In the genomic region with DNA sequence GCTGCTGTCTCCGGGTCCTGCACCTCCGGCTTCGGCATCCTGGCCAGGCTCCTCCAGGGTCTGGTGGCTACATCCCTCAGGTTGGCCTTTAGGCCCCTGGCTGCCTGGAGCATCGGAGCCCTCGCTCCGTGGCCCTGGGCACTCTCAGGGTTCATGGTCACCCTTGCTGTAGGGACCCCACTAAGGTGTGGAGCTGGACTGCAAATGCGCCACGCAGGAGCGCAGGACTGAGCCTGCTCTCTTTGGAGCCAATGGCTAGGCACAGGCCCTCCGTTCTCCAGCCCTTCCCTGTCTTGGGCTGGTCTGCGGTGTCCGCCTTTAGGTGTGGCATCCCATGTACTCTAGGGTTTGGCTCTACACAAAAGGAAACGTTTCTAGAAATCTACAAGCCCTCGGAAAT, we compare ENCODE assay signal across 24 mouse cellular contexts. TPM values are rescaled to one million over a fixed set of nuclear protein-coding genes. Genes with fewer than 3 reads are reported as not detected.
DNase-seq lines count a peak whose midpoint lies in the region; ATAC-seq and TF ChIP-seq lines count a peak whose summit lies in the region.
"Had no signal": no experiment of that assay in that cellular context is flagged by ENCODE, and none has a peak within 500 bp of the region (broad histone marks: within the 10 kb centered on the region; RNA-seq: fewer than 3 reads in every experiment).

Ankdd1b (minus strand) TSS at position 242 of the 400 bp plus-strand sequence.

- no peak for DNase-seq in intestine, embryonic 14.5 days (ENCODE audit: low spot score)
- no peak for DNase-seq in lung, adult 18-20 months
- DNase-seq: adrenal gland, postnatal 10 days; adrenal gland, postnatal 36 days; B cell, adult 2 months; cerebellum, adult 18-20 months; cerebellum, adult 9-10 months; cerebellum, postnatal 14 days; gastrocnemius, postnatal 25 days; heart, adult 2 months had no signal

- no peak within 1 kb of the TSS for H3K9ac ChIP-seq in intestine, embryonic 14.5 days (ENCODE audit: low read length)
- H3K9ac ChIP-seq in intestine, postnatal 0 days (ENCODE audit: low read depth, low read length) = no peak within 1 kb of the TSS
- H3K9ac ChIP-seq in lung, embryonic 16.5 days (ENCODE audit: low read length) = no peak within 1 kb of the TSS
- H3K9ac ChIP-seq in stomach, embryonic 14.5 days (replicated peaks; ENCODE audit: low read depth, low read length) = no peak within 1 kb of the TSS
- no peak within 1 kb of the TSS for H3K9ac ChIP-seq in stomach, embryonic 16.5 days (ENCODE audit: low read length)
- no peak within 1 kb of the TSS for H3K9ac ChIP-seq in forebrain, embryonic 13.5 days
- H3K9ac ChIP-seq: hindbrain, embryonic 12.5 days; hindbrain, embryonic 15.5 days had no signal

- H3K36me3 ChIP-seq in intestine, embryonic 14.5 days (ENCODE audit: control insufficient read depth, insufficient read depth, low read length) = no peaks in the 10 kb centered on the region
- no peaks in the 10 kb centered on the region for H3K36me3 ChIP-seq in intestine, postnatal 0 days (ENCODE audit: control insufficient read depth, insufficient read depth)
- H3K36me3 ChIP-seq in lung, embryonic 16.5 days (ENCODE audit: control insufficient read depth, insufficient read depth, low read length) = no peaks in the 10 kb centered on the region
- H3K36me3 ChIP-seq in stomach, embryonic 14.5 days (ENCODE audit: control insufficient read depth, insufficient read depth, low read length) = no peaks in the 10 kb centered on the region
- no peaks in the 10 kb centered on the region for H3K36me3 ChIP-seq in stomach, embryonic 16.5 days (ENCODE audit: control insufficient read depth, insufficient read depth, low read length)
- H3K36me3 ChIP-seq in forebrain, embryonic 13.5 days (ENCODE audit: poor library complexity, severe bottlenecking) = no peaks in the 10 kb centered on the region
- H3K36me3 ChIP-seq: forebrain, embryonic 10.5 days; G1E; hindbrain, embryonic 12.5 days; hindbrain, embryonic 15.5 days had no signal

- 84% methylated on average over 14 of the region's 14 CpGs for WGBS in intestine, embryonic 14.5 days
- WGBS in intestine, postnatal 0 days = 79% methylated on average over 14 of the region's 14 CpGs
- 77% methylated on average over 14 of the region's 14 CpGs for WGBS in lung, embryonic 16.5 days
- 80% methylated on average over 14 of the region's 14 CpGs for WGBS in stomach, embryonic 14.5 days
- WGBS in stomach, embryonic 16.5 days = 77% methylated on average over 14 of the region's 14 CpGs
- 89% methylated on average over 14 of the region's 14 CpGs for WGBS in forebrain, embryonic 13.5 days

- 0 out of 2 replicates have a peak, but pooled peaks cover 5% of the 10 kb centered on the region for H3K4me1 ChIP-seq in intestine, embryonic 14.5 days (replicated peaks; ENCODE audit: control insufficient read depth, insufficient read depth, low read length)
- no peaks in the 10 kb centered on the region for H3K4me1 ChIP-seq in intestine, postnatal 0 days (replicated peaks; ENCODE audit: control insufficient read depth, insufficient read depth, low read length)
- no peaks in the 10 kb centered on the region; the same call in 1 of the 2 replicates for H3K4me1 ChIP-seq in lung, embryonic 16.5 days (replicated peaks; ENCODE audit: control insufficient read depth, insufficient read depth, low read length)
- H3K4me1 ChIP-seq in stomach, embryonic 14.5 days (ENCODE audit: control insufficient read depth, insufficient read depth, low read length) = no peaks in the 10 kb centered on the region
- H3K4me1 ChIP-seq in stomach, embryonic 16.5 days (ENCODE audit: control insufficient read depth, insufficient read depth, low read length) = 0 out of 2 replicates have a peak, but pooled peaks cover 3% of the 10 kb centered on the region
- no peaks in the 10 kb centered on the region for H3K4me1 ChIP-seq in forebrain, embryonic 13.5 days
- H3K4me1 ChIP-seq: forebrain, embryonic 10.5 days; hindbrain, embryonic 12.5 days; hindbrain, embryonic 15.5 days had no signal

- H3K9me3 ChIP-seq in intestine, embryonic 14.5 days (ENCODE audit: control insufficient read depth, low read length) = no peaks in the 10 kb centered on the region
- H3K9me3 ChIP-seq in intestine, postnatal 0 days (ENCODE audit: control insufficient read depth) = no peaks in the 10 kb centered on the region
- no peaks in the 10 kb centered on the region for H3K9me3 ChIP-seq in lung, embryonic 16.5 days (ENCODE audit: control insufficient read depth, low read length)
- no peaks in the 10 kb centered on the region for H3K9me3 ChIP-seq in stomach, embryonic 14.5 days (ENCODE audit: control insufficient read depth, low read depth, low read length)
- no peaks in the 10 kb centered on the region for H3K9me3 ChIP-seq in stomach, embryonic 16.5 days (replicated peaks; ENCODE audit: control insufficient read depth, low read length)
- no peaks in the 10 kb centered on the region for H3K9me3 ChIP-seq in forebrain, embryonic 13.5 days (replicated peaks)
- H3K9me3 ChIP-seq: forebrain, embryonic 10.5 days; G1E; hindbrain, embryonic 12.5 days; hindbrain, embryonic 15.5 days had no signal

- TF ChIP-seq CTCF in intestine, postnatal 0 days (IDR thresholded peaks at IDR 0.05; ENCODE audit: low read depth) = no peak

- H3K27me3 ChIP-seq in intestine, embryonic 14.5 days (replicated peaks; ENCODE audit: control insufficient read depth, insufficient read depth, low read length) = no peaks in the 10 kb centered on the region
- H3K27me3 ChIP-seq in intestine, postnatal 0 days (replicated peaks; ENCODE audit: control insufficient read depth, insufficient read depth, low read length) = no peaks in the 10 kb centered on the region
- H3K27me3 ChIP-seq in lung, embryonic 16.5 days (ENCODE audit: control insufficient read depth, insufficient read depth, low read depth, low read length) = no peaks in the 10 kb centered on the region
- H3K27me3 ChIP-seq in stomach, embryonic 14.5 days (ENCODE audit: control insufficient read depth, insufficient read depth, low read length) = no peaks in the 10 kb centered on the region
- no peaks in the 10 kb centered on the region for H3K27me3 ChIP-seq in stomach, embryonic 16.5 days (ENCODE audit: control insufficient read depth, insufficient read depth, low read length)
- H3K27me3 ChIP-seq in forebrain, embryonic 13.5 days = no peaks in the 10 kb centered on the region
- H3K27me3 ChIP-seq: CH12.LX; hindbrain, embryonic 12.5 days; hindbrain, embryonic 15.5 days had no signal

- 0 out of 2 replicates have a peak, but pooled peaks have one; percentile 36 for ATAC-seq in intestine, embryonic 14.5 days (replicated peaks; ENCODE audit: low FRiP score, low TSS enrichment, low read depth)
- ATAC-seq in intestine, postnatal 0 days = no peak
- no peak; the same call in 1 of the 2 replicates for ATAC-seq in lung, embryonic 16.5 days (ENCODE audit: low read depth)
- no peak for ATAC-seq in stomach, embryonic 14.5 days (ENCODE audit: insufficient number of reproducible peaks, insufficient read depth, low FRiP score, low read depth)
- ATAC-seq in stomach, embryonic 16.5 days (ENCODE audit: insufficient read depth, low FRiP score) = peak; percentile 62; the same call in 1 of the 2 replicates
- no peak for ATAC-seq in forebrain, embryonic 13.5 days
- ATAC-seq: forebrain, embryonic 14.5 days; Patski had no signal

- H3K4me2 ChIP-seq in intestine, embryonic 14.5 days (ENCODE audit: low read length) = no peak within 1 kb of the TSS
- no peak within 1 kb of the TSS for H3K4me2 ChIP-seq in intestine, postnatal 0 days (replicated peaks; ENCODE audit: low read depth)
- H3K4me2 ChIP-seq in lung, embryonic 16.5 days (ENCODE audit: low read depth, low read length) = no peak within 1 kb of the TSS
- no peak within 1 kb of the TSS for H3K4me2 ChIP-seq in stomach, embryonic 14.5 days (replicated peaks; ENCODE audit: low read depth, low read length)
- H3K4me2 ChIP-seq in stomach, embryonic 16.5 days (ENCODE audit: low read depth, low read length) = no peak within 1 kb of the TSS
- H3K4me2 ChIP-seq in forebrain, embryonic 13.5 days = no peak within 1 kb of the TSS
- H3K4me2 ChIP-seq: heart, embryonic 11.5 days; hindbrain, embryonic 12.5 days; hindbrain, embryonic 15.5 days had no signal

- H3K27ac ChIP-seq in intestine, embryonic 14.5 days (ENCODE audit: low read depth) = peak within 1 kb of the TSS; percentile 27; the same call in 1 of the 2 replicates
- no peak within 1 kb of the TSS for H3K27ac ChIP-seq in intestine, postnatal 0 days (ENCODE audit: low read depth, low read length)
- H3K27ac ChIP-seq in lung, embryonic 16.5 days (ENCODE audit: low read length) = peak within 1 kb of the TSS; percentile 74
- 0 out of 2 replicates have a peak within 1 kb of the TSS, but pooled peaks have one; percentile 28 for H3K27ac ChIP-seq in stomach, embryonic 14.5 days (ENCODE audit: low read length)
- H3K27ac ChIP-seq in stomach, embryonic 16.5 days (ENCODE audit: low read length) = peak within 1 kb of the TSS; percentile 50
- H3K27ac ChIP-seq in forebrain, embryonic 13.5 days = no peak within 1 kb of the TSS
- H3K27ac ChIP-seq: forebrain, embryonic 10.5 days; heart, adult 2 months; hindbrain, embryonic 12.5 days; hindbrain, embryonic 15.5 days had no signal

- H3K4me3 ChIP-seq in intestine, embryonic 14.5 days (ENCODE audit: low read depth, low read length) = no peak within 1 kb of the TSS
- H3K4me3 ChIP-seq in intestine, postnatal 0 days (ENCODE audit: low read depth, low read length) = no peak within 1 kb of the TSS
- H3K4me3 ChIP-seq in lung, embryonic 16.5 days (ENCODE audit: low read length) = no peak within 1 kb of the TSS
- H3K4me3 ChIP-seq in stomach, embryonic 14.5 days (ENCODE audit: low read depth, low read length) = no peak within 1 kb of the TSS
- H3K4me3 ChIP-seq in stomach, embryonic 16.5 days (replicated peaks; ENCODE audit: low read length) = no peak within 1 kb of the TSS
- no peak within 1 kb of the TSS for H3K4me3 ChIP-seq in forebrain, embryonic 13.5 days
- H3K4me3 ChIP-seq: forebrain, embryonic 10.5 days; heart, adult 2 months; hindbrain, embryonic 12.5 days; hindbrain, embryonic 15.5 days had no signal

RNA-seq across cellular contexts. Expression of gene Ankdd1b, which starts in this region (rescaled TPM):
- polyA plus RNA-seq in intestine, embryonic 14.5 days (2014; fragmentation: Nextera tagmentation; extraction: Ambion mirVana) = 0.16 and 0.23 TPM in 2 replicates
- polyA plus RNA-seq in intestine, postnatal 0 days (2015; fragmentation: Nextera tagmentation; extraction: Ambion mirVana) = 0.14 and 0.25 TPM in 2 replicates
- polyA plus RNA-seq in lung, embryonic 16.5 days (2015; fragmentation: Nextera tagmentation; extraction: Ambion mirVana) = 0.13 TPM in 1 of 2 replicates, not detected in the other
- 0.15 and 0.33 TPM in 2 replicates for polyA plus RNA-seq in stomach, embryonic 14.5 days (2014; fragmentation: Nextera tagmentation; extraction: Ambion mirVana)
- polyA plus RNA-seq in stomach, embryonic 16.5 days (2015; fragmentation: Nextera tagmentation; extraction: Ambion mirVana) = 1.9 and 3.1 TPM in 2 replicates
- polyA plus RNA-seq in forebrain, embryonic 13.5 days (2015; fragmentation: Nextera tagmentation; extraction: Ambion mirVana) = not detected in 2 replicates
- polyA plus RNA-seq: embryonic facial prominence, embryonic 11.5 days; forebrain, embryonic 10.5 days; forebrain, embryonic 14.5 days; G1E; hindbrain, embryonic 15.5 days had no signal

Comparison
In these comparisons a context has a peak if more than half of its experiments do, and no peak if none do; other contexts are left out.
1. Peak in ATAC-seq and H3K27ac ChIP-seq in intestine, embryonic 14.5 days; RNA of the gene not detected or under 1 TPM.
2. H3K27ac ChIP-seq: peak in lung, embryonic 16.5 days (single experiment), stomach, embryonic 14.5 days (single experiment) and stomach, embryonic 16.5 days (single experiment); none in intestine, postnatal 0 days (single experiment) and forebrain, embryonic 13.5 days (single experiment).